Mouse (Mus musculus) cerebellum, adult (tissue): ENCODE measurements around the gene Gm10220.
"Not testable (repeated sequence)": the region's sequence is repeated elsewhere in the genome, so short reads cannot be mapped to it uniquely, and the experiment has no call there.

Experiments
- ATAC-seq: cut with Nextera tagmentation; 2 replicates; pipeline ENCODE4 v1.9.2; 2017; ENCODE audit warnings: mild to moderate bottlenecking, moderate library complexity, mixed read lengths; ENCODE audit not compliant: insufficient number of reproducible peaks, low FRiP score, low TSS enrichment

Gm10220 gene

GRCm38 (mm10) chr5:26121321-26121720 is at the start of gene Gm10220:
Gm10220 (minus strand) TSS chr5:26121421.
- not testable (repeated sequence) for ATAC-seq

- ATAC-seq = no peak
These were observed 48.6 kb upstream of the Gm10220 start for GRCm38 (mm10) chr5:26169855-26170254.

GRCm38 (mm10) chr5:26165791-26166165 is 44.6 kb upstream of the Gm10220 start:
- no peak for ATAC-seq

GRCm38 (mm10) chr5:26165036-26165790 is 44.0 kb upstream of the Gm10220 start:
- no peak for ATAC-seq

GRCm38 (mm10) chr5:26157396-26158170 is 36.4 kb upstream of the Gm10220 start:
- no peak for ATAC-seq

GRCm38 (mm10) chr5:26142891-26143290 is 21.7 kb upstream of the Gm10220 start:
- no peak for ATAC-seq

- not testable (repeated sequence) for ATAC-seq
These were observed 16.0 kb downstream of the Gm10220 start, which contains the start of gene 5031410I06Rik for GRCm38 (mm10) chr5:26105262-26105661. 5031410I06Rik (minus strand) TSS chr5:26105362.

GRCm38 (mm10) chr5:26089191-26089590 is 32.0 kb downstream of the Gm10220 start, which contains the start of gene Gm10471:
Gm10471 (minus strand) TSS chr5:26089291.
- not testable (repeated sequence) for ATAC-seq

GRCm38 (mm10) chr5:26079023-26079422 is 42.2 kb downstream of the Gm10220 start:
- ATAC-seq = not testable (repeated sequence)

GRCm38 (mm10) chr5:26070716-26071115 is 50.5 kb downstream of the Gm10220 start:
- no peak for ATAC-seq
